Mouse (Mus musculus): Measurements from ENCODE around the gene Fbxo40.

The Fbxo40 gene

GRCm38 (mm10) chr16:36989999-36990625 is at the start of gene Fbxo40:
Gene Fbxo40 (minus strand): TSS chr16:36990467.
- DNase-seq (ENCODE audit: low spot score), result no peak

- DNase-seq (ENCODE audit: low spot score), result no peak
Measured at GRCm38 (mm10) chr16:37034751-37035150, 44.5 kb upstream of the Fbxo40 start.

GRCm38 (mm10) chr16:37031996-37032395 is 41.7 kb upstream of the Fbxo40 start:
- DNase-seq (ENCODE audit: low spot score), result no peak

DNA sequence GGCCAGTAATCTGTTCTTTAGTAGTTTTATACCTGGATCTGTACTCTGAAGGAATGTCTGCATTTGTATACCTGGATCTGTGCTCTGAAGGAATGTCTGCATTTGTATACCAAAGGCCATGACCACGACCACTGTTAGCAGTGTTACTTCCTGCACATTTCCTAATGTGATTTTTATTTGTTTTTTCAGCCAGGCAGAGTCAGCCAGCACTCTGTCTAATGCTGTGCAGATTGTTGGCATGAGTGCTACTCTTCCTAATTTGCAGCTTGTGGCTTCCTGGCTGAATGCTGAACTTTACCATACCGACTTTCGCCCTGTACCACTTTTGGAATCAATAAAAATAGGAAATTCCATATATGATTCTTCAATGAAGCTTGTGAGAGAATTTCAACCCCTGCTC is 37.3 kb upstream of the Fbxo40 start:
- no peak for DNase-seq (ENCODE audit: low spot score)

DNA sequence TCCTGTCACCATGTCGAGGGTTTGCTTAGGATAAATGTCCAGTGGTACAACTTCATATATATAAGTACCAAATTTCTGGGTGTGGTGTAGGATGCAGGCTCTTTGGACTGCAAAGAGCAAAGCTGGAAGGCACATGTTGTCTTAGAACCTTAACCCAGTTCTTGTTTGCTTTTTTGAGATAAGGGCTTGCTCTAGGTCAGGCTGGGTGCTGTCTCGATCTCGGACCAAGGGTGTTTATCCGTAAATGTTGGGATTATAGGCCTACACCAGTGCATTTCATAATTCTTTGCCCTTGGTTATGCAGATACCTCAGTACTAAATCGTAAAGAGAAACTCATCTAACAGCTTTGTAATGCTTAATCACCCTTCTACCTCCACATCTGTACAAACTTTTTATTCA is 22.1 kb upstream of the Fbxo40 start:
- no peak for DNase-seq (ENCODE audit: low spot score)

- DNase-seq (ENCODE audit: low spot score), result no peak
Measured at GRCm38 (mm10) chr16:37011922-37012289, 21.6 kb upstream of the Fbxo40 start.

GRCm38 (mm10) chr16:37011061-37011921 is 21.0 kb upstream of the Fbxo40 start, which contains the start of gene Polq:
Gene Polq (plus strand): TSS chr16:37011786.
- peak; percentile 93 for DNase-seq (ENCODE audit: low spot score)

DNA sequence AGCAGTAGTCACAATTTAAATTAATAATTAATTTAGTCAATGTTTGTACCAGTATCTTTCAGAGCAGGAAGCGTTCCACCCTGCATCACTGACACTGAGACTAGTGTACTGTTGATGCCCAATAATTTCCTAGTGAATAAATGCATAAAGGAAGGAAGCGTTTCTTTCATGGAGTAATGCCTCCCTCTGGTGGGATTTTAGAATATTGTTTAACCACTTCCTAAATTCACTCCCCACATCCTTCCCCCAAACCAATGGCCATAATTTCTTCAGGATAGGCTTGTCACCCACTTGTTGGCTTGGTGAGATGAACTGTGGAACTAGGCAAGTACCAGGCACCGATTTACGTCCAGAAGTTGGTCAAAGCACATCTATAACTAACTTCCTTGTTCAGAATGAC is 20.1 kb upstream of the Fbxo40 start:
- peak; percentile 8 for DNase-seq (ENCODE audit: low spot score)

GRCm38 (mm10) chr16:37009262-37009661 is 19.0 kb upstream of the Fbxo40 start:
- DNase-seq (ENCODE audit: low spot score), result no peak

GRCm38 (mm10) chr16:36999366-36999972 is 9.2 kb upstream of the Fbxo40 start:
- DNase-seq (ENCODE audit: low spot score), result no peak

- no peak for DNase-seq (ENCODE audit: low spot score)
Measured at GRCm38 (mm10) chr16:36997650-36998049, 7.4 kb upstream of the Fbxo40 start.

DNA sequence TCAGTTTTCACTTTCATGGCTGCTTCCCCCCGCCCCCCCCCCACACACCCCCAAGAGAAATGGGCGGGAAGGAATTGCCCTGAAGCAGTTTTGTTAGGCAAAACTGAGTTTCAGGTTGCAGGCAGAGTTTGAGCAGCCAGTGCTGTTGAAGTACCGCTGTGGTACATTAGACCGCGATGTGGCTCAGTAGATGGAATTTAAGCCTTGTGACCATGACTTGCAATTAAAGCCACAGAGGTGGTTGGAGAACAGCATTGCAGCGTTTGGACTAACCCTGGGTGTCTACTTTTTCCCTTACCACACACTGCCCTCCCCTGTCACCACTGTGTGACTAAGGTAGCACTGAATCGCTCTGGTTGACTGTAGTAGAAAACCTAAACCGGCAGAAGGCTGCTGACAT is 774 bp downstream of the Fbxo40 start:
- DNase-seq (ENCODE audit: low spot score), result no peak

DNA sequence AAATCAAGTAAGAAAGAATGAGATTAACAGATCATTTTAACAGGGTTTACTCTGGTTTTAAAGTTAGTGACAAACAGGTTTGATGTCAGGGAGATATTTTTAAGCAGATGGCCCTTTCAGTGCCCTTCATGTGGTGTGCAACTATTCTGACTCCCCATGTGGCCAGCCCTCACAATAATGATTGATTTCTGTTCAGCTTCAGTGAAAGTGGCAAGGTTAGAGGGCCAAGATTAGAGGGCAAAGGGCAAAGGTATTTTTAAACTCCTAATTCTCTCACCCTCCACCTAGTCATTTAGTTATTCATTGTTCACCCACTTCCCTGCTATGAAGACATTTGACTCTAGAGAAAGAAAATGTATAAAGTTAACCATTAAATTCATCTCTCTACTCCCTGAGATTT is 2.2 kb downstream of the Fbxo40 start:
- no peak for DNase-seq (ENCODE audit: low spot score)

- no peak for DNase-seq (ENCODE audit: low spot score)
Measured at GRCm38 (mm10) chr16:36987399-36987798, 2.9 kb downstream of the Fbxo40 start.

DNA sequence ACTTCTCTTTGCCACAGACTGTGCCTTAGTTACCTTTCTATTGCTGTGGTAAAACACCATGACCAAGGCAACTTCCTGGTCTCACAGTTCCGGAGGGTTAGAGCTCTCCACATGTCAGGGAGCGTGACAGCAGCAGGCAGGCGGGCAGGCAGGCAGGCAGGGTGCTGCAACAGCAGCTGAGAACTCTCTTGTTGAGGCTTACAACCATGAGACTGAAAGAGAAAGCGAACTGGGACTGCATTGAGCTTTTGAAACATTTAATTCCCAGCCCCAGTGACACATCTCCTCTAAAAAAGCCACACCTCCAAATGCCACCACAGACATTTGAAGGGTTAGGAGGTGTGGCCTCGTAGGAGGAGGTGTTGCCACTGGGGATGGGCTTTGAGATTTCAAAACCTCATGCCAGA is 4.6 kb downstream of the Fbxo40 start:
- DNase-seq (ENCODE audit: low spot score), result no peak

- no peak for DNase-seq (ENCODE audit: low spot score)
Measured at GRCm38 (mm10) chr16:36983796-36984195, 6.5 kb downstream of the Fbxo40 start.

- no peak for DNase-seq (ENCODE audit: low spot score)
Measured at GRCm38 (mm10) chr16:36979127-36979526, 11.1 kb downstream of the Fbxo40 start.

DNA sequence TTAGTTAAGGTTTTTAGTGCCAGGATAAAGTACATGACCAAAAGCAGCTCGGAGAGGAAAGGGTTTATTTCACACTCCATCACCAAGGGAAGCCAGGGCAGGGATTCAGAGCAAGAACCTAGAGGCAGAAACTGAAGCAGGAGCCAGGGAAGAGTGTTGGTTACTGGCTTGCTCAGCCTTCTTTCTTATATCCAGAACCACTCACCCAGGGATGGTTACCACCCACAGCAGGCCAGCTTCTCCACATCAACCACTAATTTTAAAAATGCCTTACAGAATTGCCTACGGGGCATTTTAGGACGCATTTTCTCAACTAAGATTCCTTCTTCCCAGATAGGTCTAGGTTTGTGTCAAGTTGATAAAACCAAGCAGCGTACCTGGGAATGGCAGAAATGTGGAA is 26.9 kb downstream of the Fbxo40 start:
- DNase-seq (ENCODE audit: low spot score), result no peak

GRCm38 (mm10) chr16:36955106-36955505 is 35.2 kb downstream of the Fbxo40 start:
- DNase-seq (ENCODE audit: low spot score), result no peak

GRCm38 (mm10) chr16:36951029-36951428 is 39.2 kb downstream of the Fbxo40 start:
- DNase-seq (ENCODE audit: low spot score), result no peak

GRCm38 (mm10) chr16:36949614-36950336 is 40.5 kb downstream of the Fbxo40 start:
- DNase-seq (ENCODE audit: low spot score), result no peak

DNA sequence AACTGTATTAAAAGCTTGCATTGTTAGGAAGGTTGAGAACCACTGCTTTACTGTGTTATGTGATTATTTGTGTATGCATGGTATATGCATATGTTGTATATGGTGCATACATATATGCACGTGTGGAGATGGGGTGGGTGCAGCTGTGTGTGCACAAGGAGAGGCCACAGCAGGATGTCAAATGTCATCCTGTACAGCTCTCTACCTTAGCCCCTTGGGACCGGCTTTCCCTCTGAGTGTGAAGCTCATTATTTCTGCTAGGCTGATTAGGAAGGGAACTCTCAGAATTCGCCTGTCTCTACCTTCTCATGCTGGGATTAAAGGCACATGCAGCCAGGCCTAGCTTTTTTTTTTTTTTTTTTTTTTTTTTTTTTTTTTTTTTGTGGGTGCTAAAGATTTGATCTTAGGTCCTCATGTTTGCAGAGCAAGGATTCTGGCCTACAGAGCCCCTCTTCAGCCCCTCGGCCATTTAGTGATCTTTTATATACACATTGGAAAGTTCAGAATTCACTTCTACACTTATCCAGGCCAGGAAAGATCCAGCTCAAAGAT is 42.5 kb downstream of the Fbxo40 start:
- DNase-seq (ENCODE audit: low spot score), result no peak

Data from urinary bladder, postnatal 25 days (tissue).